Mouse (Mus musculus) testis, postnatal 14 days (tissue): ENCODE data around the gene Fzd5.
A peak's percentile ranks its signal among the peaks of the same experiment; 100 is the strongest.

Experiments
- DNase-seq: peaks from one replicate; pipeline ENCODE4 v3.0.0; 2021; ENCODE audit warnings: low spot score

Gene Fzd5

GRCm38 (mm10) chr1:64737502-64738179 lies at the start of gene Fzd5:
Gene Fzd5, minus strand, starts transcription at chr1:64737751.
- DNase-seq: peak; percentile 93

DNA sequence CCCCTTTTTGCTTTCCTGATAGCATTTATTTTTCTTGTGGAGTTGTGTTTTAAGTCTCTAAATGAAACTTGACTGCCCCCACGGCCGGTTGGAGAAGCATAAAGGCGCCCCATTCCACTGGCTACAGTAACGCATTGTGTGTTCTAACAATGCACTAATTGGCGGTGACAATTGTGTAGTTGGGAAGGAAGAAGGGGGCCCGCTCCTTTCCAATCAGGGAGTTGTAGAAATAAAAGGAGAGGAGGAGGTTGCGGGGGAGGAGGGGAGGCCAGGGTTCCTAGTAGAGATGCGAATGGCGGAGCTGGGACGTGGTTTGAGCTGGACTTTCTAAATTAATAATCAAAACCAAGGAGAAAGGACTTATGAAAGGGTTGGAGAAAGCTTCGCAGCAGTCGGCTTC lies 42.3 kb upstream of the Fzd5 start:
- DNase-seq: no peak

GRCm38 (mm10) chr1:64779415-64779814 lies 41.9 kb upstream of the Fzd5 start:
- no peak for DNase-seq

- DNase-seq: no peak
These were observed 35.8 kb upstream of the Fzd5 start for GRCm38 (mm10) chr1:64773305-64773704.

- no peak for DNase-seq
These were observed 32.6 kb upstream of the Fzd5 start for GRCm38 (mm10) chr1:64770169-64770568.

GRCm38 (mm10) chr1:64761646-64762045 lies 24.1 kb upstream of the Fzd5 start:
- no peak for DNase-seq

DNA sequence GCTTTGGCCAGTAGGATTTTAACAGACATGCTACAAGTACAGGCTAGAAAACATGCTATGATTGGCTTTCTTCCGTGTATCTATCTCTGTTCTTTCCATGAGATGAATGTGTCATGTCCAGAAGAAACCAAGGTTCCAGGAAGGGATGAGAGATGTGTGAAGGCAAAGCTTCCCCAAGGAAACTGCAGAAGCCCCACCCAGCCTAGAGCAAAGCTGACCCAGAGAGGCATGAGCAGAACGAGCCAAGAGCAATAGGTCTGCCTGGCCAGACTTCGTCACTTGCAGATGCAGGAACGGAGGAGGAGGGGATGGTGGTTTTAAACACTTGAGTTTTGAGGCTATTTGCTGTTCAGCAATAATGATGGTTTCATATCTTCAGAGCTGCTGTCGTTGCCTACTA lies 20.2 kb upstream of the Fzd5 start:
- no peak for DNase-seq

- no peak for DNase-seq
These were observed 19.7 kb upstream of the Fzd5 start for GRCm38 (mm10) chr1:64757254-64757653.

DNA sequence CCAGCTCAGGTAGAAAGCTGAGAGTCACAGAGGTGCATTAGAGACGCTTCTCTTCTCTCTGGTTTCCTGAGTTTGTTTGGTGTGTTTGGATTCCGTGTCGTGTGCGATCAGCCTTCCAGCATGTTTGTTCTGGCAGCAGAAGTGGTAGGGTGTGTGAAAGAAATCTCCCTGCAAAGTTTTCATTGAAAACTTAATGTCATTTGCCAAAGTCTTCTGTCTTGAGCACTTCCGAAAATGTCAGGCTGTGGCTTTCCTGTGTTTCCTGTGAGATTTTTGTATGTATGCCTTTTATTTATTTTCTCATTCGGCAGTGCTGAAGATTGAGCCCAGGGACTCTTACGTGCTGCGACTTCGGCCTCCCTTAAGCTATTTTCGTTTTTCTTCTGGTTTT lies 19.1 kb upstream of the Fzd5 start:
- no peak for DNase-seq

- no peak for DNase-seq
These were observed 18.6 kb upstream of the Fzd5 start for GRCm38 (mm10) chr1:64755971-64756639.

GRCm38 (mm10) chr1:64754658-64755057 lies 17.1 kb upstream of the Fzd5 start:
- DNase-seq: no peak

DNA sequence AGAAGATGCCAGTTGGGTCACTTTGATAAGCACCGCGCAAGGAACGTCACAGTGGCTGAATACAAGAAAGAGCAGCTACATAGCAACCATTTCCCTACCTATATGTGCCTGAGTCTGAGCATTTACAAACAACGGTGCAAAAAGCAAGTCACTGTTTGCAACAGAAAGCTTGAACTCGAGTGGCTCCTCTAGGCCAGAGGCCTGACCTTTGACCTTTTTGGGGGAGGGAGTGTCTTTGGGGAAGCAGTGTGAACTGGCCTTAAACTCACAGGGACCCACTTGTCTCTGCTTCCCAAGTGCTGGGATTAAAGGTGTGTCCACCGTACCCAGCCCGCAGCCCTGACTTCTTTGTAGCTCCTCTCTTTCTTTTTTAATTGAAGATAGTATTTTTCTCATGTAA lies 16.1 kb upstream of the Fzd5 start:
- DNase-seq: no peak

DNA sequence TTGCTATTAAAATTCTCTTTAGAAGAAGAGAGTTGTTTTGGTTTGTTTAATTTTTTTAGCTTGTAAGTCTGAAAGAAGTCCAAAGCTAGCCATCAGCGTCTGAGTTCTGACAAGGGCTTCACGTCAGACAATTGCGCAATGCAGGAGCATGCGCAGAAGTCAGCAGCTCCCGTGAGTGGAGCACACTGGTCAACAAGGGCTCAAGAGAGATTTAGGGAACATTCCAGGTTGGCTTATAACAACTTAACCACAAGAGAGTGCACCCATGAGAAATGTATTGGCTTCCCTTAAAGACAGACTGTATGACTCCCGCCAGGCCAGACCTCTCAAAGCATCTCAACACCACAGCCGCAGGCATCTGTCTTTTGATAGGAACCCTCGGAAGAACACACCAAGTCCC lies 15.6 kb upstream of the Fzd5 start:
- DNase-seq: no peak

- DNase-seq: no peak
These were observed 7.1 kb upstream of the Fzd5 start for GRCm38 (mm10) chr1:64744616-64745015.

DNA sequence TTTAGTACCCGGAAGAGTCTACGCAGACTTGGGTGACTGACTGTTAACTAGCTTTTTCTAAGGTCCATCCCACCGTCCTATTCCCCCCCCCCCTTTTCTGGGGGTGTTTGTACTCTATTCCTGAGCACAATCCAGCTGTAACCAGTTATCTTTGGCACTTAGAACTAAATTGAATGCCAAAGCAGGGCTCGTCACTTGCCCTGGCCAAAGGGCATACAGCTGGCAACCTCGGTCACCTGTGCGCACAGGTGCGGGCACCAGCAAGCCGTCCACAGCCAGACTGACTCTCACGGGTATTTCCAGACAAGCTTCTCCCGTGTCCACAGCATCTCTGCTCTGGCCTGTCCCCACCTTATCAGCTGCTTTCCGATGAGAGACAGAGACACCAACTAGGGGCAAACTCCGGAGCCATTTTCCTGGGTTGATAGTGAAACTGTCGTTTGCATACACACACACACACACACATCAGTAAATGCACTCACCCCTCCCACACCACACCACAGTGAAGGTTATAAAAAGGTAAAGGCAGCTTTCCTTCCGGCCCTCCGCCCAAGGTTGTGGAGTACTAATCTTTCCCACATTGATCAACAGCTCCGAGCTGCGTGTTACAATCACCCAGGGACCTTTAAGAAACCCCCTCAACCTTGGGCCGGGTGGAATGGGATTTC lies 5.3 kb upstream of the Fzd5 start:
- no peak for DNase-seq

GRCm38 (mm10) chr1:64738661-64739082 lies 1.1 kb upstream of the Fzd5 start:
- DNase-seq: peak; percentile 26

GRCm38 (mm10) chr1:64738180-64738555 lies 617 bp upstream of the Fzd5 start:
- DNase-seq: no peak

DNA sequence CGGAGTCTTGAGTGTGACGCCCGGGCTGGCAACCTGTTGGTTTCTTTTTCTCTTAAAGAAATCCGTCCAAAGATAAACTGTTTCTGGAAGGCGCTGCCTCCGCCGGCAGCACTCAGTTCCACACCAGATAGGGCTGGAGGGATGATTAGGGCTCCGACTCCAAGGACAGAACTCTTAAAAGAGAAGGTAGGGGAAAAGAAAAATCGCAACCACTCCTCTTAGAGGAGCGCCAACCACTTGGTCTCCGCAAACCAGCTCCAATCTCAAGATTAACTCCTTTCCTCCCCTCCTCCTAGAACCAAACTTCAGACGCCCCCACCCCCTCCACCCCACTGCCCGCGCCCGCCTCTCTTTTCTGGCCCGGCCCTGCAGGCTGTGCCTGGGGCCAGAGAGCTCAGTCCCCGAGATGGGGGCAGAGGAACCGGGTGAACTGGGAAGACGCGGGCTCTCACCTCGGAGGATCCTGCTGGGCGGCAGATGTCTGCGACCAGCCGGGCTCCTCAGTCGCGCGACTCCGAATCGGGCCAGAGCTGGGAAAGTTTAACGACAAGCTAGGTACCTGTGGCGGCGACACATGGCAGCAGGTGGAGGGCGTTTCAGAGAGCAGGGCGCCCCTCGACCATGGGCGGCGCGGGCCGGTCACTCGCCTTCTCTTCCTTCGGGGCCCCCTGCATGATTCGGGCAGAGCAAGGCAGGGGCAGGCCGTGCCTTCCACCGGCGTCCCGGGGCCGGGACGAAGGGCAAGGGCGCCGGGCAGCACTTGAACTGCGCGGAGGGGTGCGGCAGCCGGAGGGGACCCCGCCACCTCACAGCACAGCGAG lies 660 bp downstream of the Fzd5 start:
- peak; percentile 40 for DNase-seq

GRCm38 (mm10) chr1:64735781-64736680 lies 1.5 kb downstream of the Fzd5 start:
- DNase-seq: peak; percentile 42

DNA sequence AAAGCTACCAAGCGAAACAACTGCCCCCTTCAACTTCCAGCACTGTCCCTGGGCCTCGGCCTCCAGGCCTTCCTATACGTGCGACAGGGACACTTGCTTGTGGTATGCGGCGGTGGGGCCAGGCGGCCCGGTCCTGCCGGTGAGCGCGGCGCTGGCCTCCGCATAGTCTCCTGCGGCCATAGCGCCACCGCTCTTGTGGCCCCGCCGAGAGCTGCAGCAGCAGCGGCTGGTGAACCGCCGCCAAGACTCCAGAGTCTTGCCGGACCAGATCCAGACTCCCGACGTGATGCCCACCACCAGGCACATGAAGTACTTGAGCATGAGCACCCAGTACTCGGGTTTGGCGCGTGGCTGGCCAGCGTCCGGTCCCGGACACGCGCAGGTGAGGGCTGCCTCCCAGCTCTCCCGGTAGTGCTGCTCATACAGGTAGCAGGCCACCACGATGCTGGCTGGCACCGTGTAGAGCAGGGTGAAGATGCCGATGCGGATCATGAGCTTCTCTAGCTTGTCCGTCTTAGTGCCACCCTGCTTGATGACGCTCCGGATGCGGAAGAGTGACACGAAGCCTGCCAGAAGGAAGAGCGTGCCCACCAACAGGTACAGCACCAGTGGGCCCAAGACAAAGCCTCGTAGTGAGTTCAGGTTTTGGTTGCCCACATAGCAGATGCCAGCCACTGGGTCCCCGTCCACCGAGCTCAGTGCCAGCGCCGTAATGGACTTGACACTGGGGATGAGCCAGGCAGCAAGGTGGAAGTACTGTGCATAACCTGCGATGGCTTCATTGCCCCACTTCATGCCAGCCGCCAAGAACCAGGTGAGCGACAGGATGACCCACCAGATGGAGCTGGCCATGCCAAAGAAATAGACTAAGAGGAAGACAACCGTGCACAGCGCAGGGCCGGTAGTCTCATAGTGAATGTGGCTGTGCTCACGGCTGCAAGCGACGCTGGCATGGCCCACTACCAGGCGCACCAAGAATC lies 2.5 kb downstream of the Fzd5 start:
- peak; percentile 24 for DNase-seq
